Mouse (Mus musculus) liver, adult 2 months (tissue): Measurements from ENCODE around the gene Ush1c.

Experiments
- CTCF ChIP-seq: fragments of 200-500 bp; IDR thresholded peaks from 2 replicates; pipeline ENCODE4 v1.5.1; 2011; ENCODE audit warnings: low read depth, low read length, control low read depth
- POLR2A ChIP-seq: fragments of 200-500 bp; IDR thresholded peaks from 2 replicates; pipeline ENCODE4 v1.6.1; 2011; ENCODE audit warnings: low read length, control low read depth; ENCODE audit not compliant: insufficient read depth; ENCODE audit errors: extremely low read depth

- TF ChIP-seq CTCF: no peak
- no peak for TF ChIP-seq POLR2A
Measured at GRCm38 (mm10) chr7:46204046-46204471, 34.2 kb downstream of the Ush1c start.
